Mouse (Mus musculus) kidney, adult 2 months (tissue): ENCODE results near the gene Gon4l. TPM values are rescaled to one million over a fixed set of nuclear protein-coding genes. Genes with fewer than 3 reads are reported as not detected.
"Not testable (repeated sequence)": the region's sequence is repeated elsewhere in the genome, so short reads cannot be mapped to it uniquely, and the experiment has no call there.

Source experiments
- DNase-seq: peaks from one replicate; pipeline ENCODE4 v3.0.0; 2021
- H3K27ac ChIP-seq: fragments of 200-500 bp; 2 replicates; pipeline ENCODE4 v1.5.1; 2012; ENCODE audit warnings: low read depth, low read length, control low read depth, inconsistent platforms; ENCODE audit not compliant: insufficient read depth
- H3K27me3 ChIP-seq: fragments of 200-500 bp; replicated peaks from 2 replicates; pipeline ENCODE4 v1.6.1; 2012; ENCODE audit warnings: mild to moderate bottlenecking, moderate library complexity, low read length, inconsistent platforms; ENCODE audit not compliant: control insufficient read depth, insufficient read depth
- H3K36me3 ChIP-seq: fragments of 200-500 bp; 2 replicates; pipeline ENCODE4 v1.6.1; 2012; ENCODE audit warnings: mild to moderate bottlenecking, moderate library complexity, low read length, inconsistent platforms; ENCODE audit not compliant: control insufficient read depth, insufficient read depth
- H3K4me1 ChIP-seq: fragments of 200-500 bp; 2 replicates; pipeline ENCODE4 v1.6.1; 2011; ENCODE audit warnings: low read length; ENCODE audit not compliant: control insufficient read depth, insufficient read depth
- H3K4me3 ChIP-seq: fragments of 200-500 bp; 2 replicates; pipeline ENCODE4 v1.5.1; 2011; ENCODE audit warnings: mild to moderate bottlenecking, low read depth, low read length, control low read depth; ENCODE audit not compliant: insufficient read depth
- CTCF ChIP-seq: fragments of 200-500 bp; conservative IDR thresholded peaks from 2 replicates; pipeline ENCODE4 v1.5.1; 2011; ENCODE audit warnings: low read depth, mild to moderate bottlenecking, control low read depth, low read length, moderate library complexity, mixed read lengths; ENCODE audit not compliant: insufficient read depth, insufficient read length
- POLR2A ChIP-seq: fragments of 200-500 bp; IDR thresholded peaks from one replicate; pipeline ENCODE4 v1.6.1; 2011; ENCODE audit warnings: low read depth, low read length, control low read depth
- WGBS: fragments of 180-500 bp; shearing (Covaris S2); methylation state at CpG from one replicate; pipeline ENCODE4 v1.1.7; 2018; 5-methylcytosine and 5-hydroxymethylcytosine counted together
- polyA plus RNA-seq: library from polyadenylated mRNA; depleted of rRNA; stranded (reverse); fragments of >200 nt; gene quantifications from 2 replicates; pipeline ENCODE4 v1.2.3, GENCODE M21; 2012

Gon4l gene
- polyA plus RNA-seq, 1 experiment = 11.8 TPM

DNA sequence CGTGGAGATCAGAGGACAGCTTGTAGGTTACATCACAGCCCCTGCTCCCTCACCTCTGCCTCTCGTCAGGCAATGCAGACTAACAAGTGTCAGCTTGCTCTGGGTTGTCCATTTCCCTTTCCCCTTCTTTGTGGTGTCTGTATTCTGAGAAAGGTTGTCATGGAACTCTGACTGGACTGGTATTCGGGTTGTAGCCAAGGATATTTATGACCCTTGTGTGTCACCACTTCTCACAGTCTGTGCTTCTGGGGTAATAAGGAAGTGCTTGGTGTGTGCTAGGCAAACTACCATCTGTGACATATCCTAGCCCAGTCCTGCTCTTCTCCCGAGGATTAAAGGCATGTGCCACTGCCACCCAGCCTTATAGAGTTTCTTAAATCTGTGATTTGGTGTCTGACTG lies 14.1 kb downstream of the Gon4l start:
- Histone ChIP-seq H3K4me1 (no peaks in the 10 kb centered on the region), H3K27me3 (no peaks in the 10 kb centered on the region), H3K4me3 (no peak overlapping the region), H3K36me3 (no peaks in the 10 kb centered on the region; the same call in none of the 2 replicates), H3K27ac (no peak overlapping the region)
- DNase-seq = no peak
- no peak for TF ChIP-seq CTCF
- TF ChIP-seq POLR2A = no peak
- 75% methylated on average over 4 of the region's 4 CpGs for WGBS

GRCm38 (mm10) chr3:88855837-88856236 lies 20.8 kb downstream of the Gon4l start:
- WGBS = 86% methylated on average over 6 of the region's 6 CpGs

DNA sequence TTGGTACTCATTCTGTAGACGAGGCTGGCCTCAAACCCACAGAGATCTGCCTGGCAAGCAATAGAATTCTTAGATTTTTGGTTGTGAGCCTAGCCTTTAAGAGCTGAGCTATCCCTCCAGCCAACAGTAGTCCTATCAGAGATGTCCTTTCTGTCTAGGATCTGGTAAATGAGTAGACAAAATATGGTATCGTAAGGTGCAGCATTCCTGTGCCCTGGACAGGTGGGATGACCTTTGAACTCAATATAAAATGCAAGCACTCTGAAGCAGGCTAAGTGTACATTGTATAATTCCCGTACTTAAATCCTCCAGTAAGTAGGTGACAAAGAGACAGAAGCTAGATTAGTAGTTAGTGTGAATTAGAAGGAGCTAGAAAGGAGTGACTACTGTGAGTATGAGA lies 27.1 kb downstream of the Gon4l start:
- H3K27ac ChIP-seq = no peak overlapping the region
- no peak for DNase-seq
- WGBS = 76% methylated on average over 3 of the region's 3 CpGs
- TF ChIP-seq POLR2A = no peak
- TF ChIP-seq CTCF = no peak
- H3K27me3 ChIP-seq = no peaks in the 10 kb centered on the region
- H3K4me3 ChIP-seq = no peak overlapping the region
- H3K36me3 ChIP-seq = peaks cover 6% of the 10 kb centered on the region
- H3K4me1 ChIP-seq = no peaks in the 10 kb centered on the region

More at GRCm38 (mm10) chr3:88855837-88856236, 20.8 kb downstream of the Gon4l start:
- H3K4me1 ChIP-seq = no peaks in the 10 kb centered on the region
- H3K27ac ChIP-seq = no peak overlapping the region
- DNase-seq = no peak
- no peak overlapping the region for H3K4me3 ChIP-seq
- H3K27me3 ChIP-seq = no peaks in the 10 kb centered on the region
- H3K36me3 ChIP-seq = peaks cover 6% of the 10 kb centered on the region
- no peak for TF ChIP-seq CTCF
- no peak for TF ChIP-seq POLR2A

DNA sequence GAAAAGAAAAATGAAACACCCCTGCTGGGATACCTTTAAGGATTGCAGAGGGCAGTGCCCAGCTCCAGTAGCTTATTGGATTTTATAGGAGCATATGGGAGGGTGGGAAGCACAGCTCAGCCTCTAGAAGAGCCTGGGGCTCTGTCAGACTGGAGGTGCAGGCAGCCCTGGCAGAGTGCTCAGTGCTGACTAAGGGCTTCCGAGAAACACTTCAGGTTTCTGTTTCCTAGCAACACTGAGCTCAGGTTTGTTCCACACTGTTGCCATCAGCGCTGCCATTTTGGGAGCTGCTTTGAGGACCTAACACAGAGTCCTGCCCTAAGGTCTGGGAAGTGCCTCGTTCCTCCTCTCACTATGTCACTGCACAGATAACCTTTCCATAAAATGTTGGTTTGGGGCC lies 31.7 kb downstream of the Gon4l start:
- H3K4me3 ChIP-seq, DNase-seq, H3K4me1 ChIP-seq, H3K27me3 ChIP-seq, H3K36me3 ChIP-seq, H3K27ac ChIP-seq: not testable (repeated sequence)
- WGBS = no CpG with 5 or more reads among the region's 3 CpGs

GRCm38 (mm10) chr3:88867177-88867576 lies 32.1 kb downstream of the Gon4l start:
- not testable (repeated sequence) for H3K36me3 ChIP-seq, H3K27me3 ChIP-seq, H3K27ac ChIP-seq, H3K4me1 ChIP-seq, H3K4me3 ChIP-seq, DNase-seq
- no CpG with 5 or more reads among the region's 8 CpGs for WGBS

GRCm38 (mm10) chr3:88868449-88868848 lies 33.4 kb downstream of the Gon4l start:
- not testable (repeated sequence) for DNase-seq, H3K27me3 ChIP-seq, H3K4me1 ChIP-seq, H3K27ac ChIP-seq, H3K36me3 ChIP-seq, H3K4me3 ChIP-seq
- WGBS = 100% methylated on average over 2 of the region's 4 CpGs

DNA sequence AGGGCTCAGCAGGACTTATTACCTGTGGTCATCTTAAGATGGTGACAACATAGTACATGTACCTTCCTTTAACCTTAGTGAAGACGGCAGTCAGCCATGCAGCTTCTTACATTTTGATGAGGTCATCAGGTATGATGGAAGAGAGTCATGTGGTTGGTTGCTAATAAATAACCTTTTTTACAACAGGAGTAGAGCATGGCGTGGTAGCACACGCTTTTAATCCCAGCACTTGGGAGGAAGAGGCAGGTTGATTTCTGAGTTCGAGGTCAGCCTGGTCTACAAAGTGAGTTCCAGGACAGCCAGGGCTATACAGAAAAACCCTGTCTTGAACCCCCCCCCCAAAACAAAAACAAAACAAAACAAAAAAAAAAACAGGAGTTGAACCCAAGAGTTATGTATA lies 47.5 kb downstream of the Gon4l start:
- DNase-seq, H3K36me3 ChIP-seq, H3K4me3 ChIP-seq, H3K27ac ChIP-seq, H3K27me3 ChIP-seq, H3K4me1 ChIP-seq: not testable (repeated sequence)
- 73% methylated on average over 4 of the region's 4 CpGs for WGBS

GRCm38 (mm10) chr3:88893011-88893410 lies 58.0 kb downstream of the Gon4l start:
- not testable (repeated sequence) for H3K4me3 ChIP-seq, H3K4me1 ChIP-seq, H3K27ac ChIP-seq, H3K36me3 ChIP-seq, H3K27me3 ChIP-seq, DNase-seq
- WGBS = 92% methylated on average over 7 of the region's 7 CpGs

- H3K4me1 ChIP-seq = no peaks in the 10 kb centered on the region
- 90% methylated on average over 3 of the region's 3 CpGs for WGBS
- TF ChIP-seq CTCF (no peak), POLR2A (no peak)
- peaks cover 6% of the 10 kb centered on the region for H3K36me3 ChIP-seq
- DNase-seq = no peak
- no peak overlapping the region for H3K4me3 ChIP-seq
- no peaks in the 10 kb centered on the region for H3K27me3 ChIP-seq
- no peak overlapping the region for H3K27ac ChIP-seq
Measured at GRCm38 (mm10) chr3:88904803-88905202, 69.8 kb downstream of the Gon4l start.
